Mouse (Mus musculus): Measurements from ENCODE around the gene Snx17.

GRCm38 (mm10) chr5:31193631-31194281, 729 bp downstream of the Snx17 start:
- TF ChIP-seq POLR2A (IDR thresholded peaks at IDR 0.05; ENCODE audit: borderline replicate concordance, extremely low read depth, low read depth, low read length): no peak
- TF ChIP-seq CTCF (IDR thresholded peaks at IDR 0.05; ENCODE audit: insufficient read depth, low read length): no peak
